Mouse (Mus musculus): ENCODE results near the gene Sfrp4. TPM values are rescaled to one million over a fixed set of nuclear protein-coding genes. Genes with fewer than 3 reads are reported as not detected.
A peak's percentile ranks its signal among the peaks of the same experiment; 100 is the strongest.

Sfrp4 gene
- polyA plus RNA-seq, 1 experiment from 2014 or later = 0.76 TPM

DNA sequence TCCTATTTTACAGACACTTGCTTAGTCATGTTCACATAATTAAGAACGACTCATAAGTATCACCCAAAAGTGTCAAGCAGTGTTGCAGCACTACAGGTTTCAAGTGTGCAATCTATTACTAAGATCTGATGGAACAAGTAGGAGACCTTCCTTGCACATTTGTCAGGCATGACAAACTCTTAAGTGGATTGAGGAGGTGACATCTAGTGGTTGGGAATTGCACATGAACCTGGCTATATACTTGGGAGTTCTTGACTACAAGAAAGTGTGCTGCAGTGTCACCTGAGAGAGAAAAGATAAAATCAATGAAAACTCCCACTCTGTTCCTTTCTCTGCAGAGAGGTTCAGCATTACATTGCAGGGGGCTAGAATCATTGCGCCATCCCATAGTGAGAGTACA, 21.3 kb downstream of the Sfrp4 start:
- Histone ChIP-seq H3K4me3 (ENCODE audit: low read depth, low read length) (no peak overlapping the region), H3K36me3 (ENCODE audit: insufficient read depth, low read length) (no peaks in the 10 kb centered on the region), H3K27me3 (replicated peaks; ENCODE audit: insufficient read depth, low read length) (no peaks in the 10 kb centered on the region), H3K4me2 (replicated peaks; ENCODE audit: low read depth, low read length) (no peak overlapping the region), H3K9ac (replicated peaks; ENCODE audit: low read depth) (no peak overlapping the region), H3K27ac (ENCODE audit: low read length) (no peak overlapping the region), H3K4me1 (ENCODE audit: insufficient read depth, low read depth, low read length) (no peaks in the 10 kb centered on the region), H3K9me3 (ENCODE audit: low read length) (no peaks in the 10 kb centered on the region)
- 63% methylated on average over 2 of the region's 2 CpGs for WGBS
- ATAC-seq (no peak), DNase-seq (ENCODE audit: low spot score) (no peak)
- TF ChIP-seq CTCF (IDR thresholded peaks at IDR 0.05) (peak; percentile 30), EP300 (IDR thresholded peaks at IDR 0.05) (no peak)

DNA sequence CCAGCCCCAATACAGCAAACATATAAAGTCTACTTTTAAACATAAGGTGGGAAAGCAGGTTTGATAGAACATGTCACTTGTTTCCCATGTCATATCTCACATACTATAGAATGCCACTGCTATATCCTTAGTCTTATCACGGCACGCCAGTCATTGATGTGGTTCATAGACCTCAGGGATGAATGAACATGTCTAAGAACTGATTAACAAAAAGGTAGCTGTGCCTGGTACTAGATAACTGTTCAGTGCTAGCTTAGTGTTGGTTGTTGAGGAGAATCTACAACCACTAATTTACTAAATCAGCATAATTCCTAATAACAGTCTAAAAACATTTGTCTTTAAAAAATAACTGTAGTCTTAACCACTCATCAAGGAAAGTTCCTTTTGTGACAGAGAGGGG, 26.9 kb downstream of the Sfrp4 start:
- TF ChIP-seq EP300 (IDR thresholded peaks at IDR 0.05) (no peak), CTCF (IDR thresholded peaks at IDR 0.05) (no peak)
- no peaks in the 10 kb centered on the region for H3K9me3 ChIP-seq (ENCODE audit: low read length)
- no peak overlapping the region for H3K4me3 ChIP-seq (ENCODE audit: low read depth, low read length)
- H3K36me3 ChIP-seq (ENCODE audit: insufficient read depth, low read length) = no peaks in the 10 kb centered on the region
- H3K4me1 ChIP-seq (ENCODE audit: insufficient read depth, low read depth, low read length) = no peaks in the 10 kb centered on the region
- no peak overlapping the region for H3K4me2 ChIP-seq (replicated peaks; ENCODE audit: low read depth, low read length)
- ATAC-seq (no peak), DNase-seq (ENCODE audit: low spot score) (no peak)
- no peaks in the 10 kb centered on the region for H3K27me3 ChIP-seq (replicated peaks; ENCODE audit: insufficient read depth, low read length)
- no peak overlapping the region for H3K9ac ChIP-seq (replicated peaks; ENCODE audit: low read depth)
- WGBS = 92% methylated on average over 2 of the region's 2 CpGs
- no peak overlapping the region for H3K27ac ChIP-seq (ENCODE audit: low read length)

DNA sequence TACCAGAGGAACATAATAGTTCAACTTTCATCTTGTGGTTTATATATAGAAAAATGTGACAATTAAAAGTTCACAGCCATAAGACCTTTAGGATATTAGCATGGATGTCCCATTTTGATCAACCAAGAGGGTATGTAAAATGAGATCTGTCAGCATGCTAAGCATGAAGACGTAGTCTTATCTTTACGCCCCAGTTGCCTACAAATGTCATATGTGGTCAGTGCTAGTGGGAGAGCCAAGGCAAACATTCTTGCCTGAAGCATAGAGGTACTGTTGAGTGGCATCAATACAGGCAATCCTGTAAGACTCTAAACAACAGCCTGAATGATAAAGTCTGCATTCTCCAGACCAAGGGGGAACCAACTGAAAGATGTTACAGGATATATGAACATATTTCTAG, 29.5 kb downstream of the Sfrp4 start:
- H3K4me1 ChIP-seq (ENCODE audit: insufficient read depth, low read depth, low read length) = no peaks in the 10 kb centered on the region
- no peak for DNase-seq (ENCODE audit: low spot score)
- H3K36me3 ChIP-seq (ENCODE audit: insufficient read depth, low read length) = no peaks in the 10 kb centered on the region
- H3K4me3 ChIP-seq (ENCODE audit: low read depth, low read length) = no peak overlapping the region
- WGBS = 73% methylated on average over 2 of the region's 2 CpGs
- ATAC-seq = no peak
- H3K9ac ChIP-seq (replicated peaks; ENCODE audit: low read depth) = no peak overlapping the region
- no peaks in the 10 kb centered on the region for H3K27me3 ChIP-seq (replicated peaks; ENCODE audit: insufficient read depth, low read length)
- TF ChIP-seq CTCF (IDR thresholded peaks at IDR 0.05) (no peak), EP300 (IDR thresholded peaks at IDR 0.05) (no peak)
- H3K9me3 ChIP-seq (ENCODE audit: low read length) = no peaks in the 10 kb centered on the region
- no peak overlapping the region for H3K27ac ChIP-seq (ENCODE audit: low read length)
- no peak overlapping the region for H3K4me2 ChIP-seq (replicated peaks; ENCODE audit: low read depth, low read length)

DNA sequence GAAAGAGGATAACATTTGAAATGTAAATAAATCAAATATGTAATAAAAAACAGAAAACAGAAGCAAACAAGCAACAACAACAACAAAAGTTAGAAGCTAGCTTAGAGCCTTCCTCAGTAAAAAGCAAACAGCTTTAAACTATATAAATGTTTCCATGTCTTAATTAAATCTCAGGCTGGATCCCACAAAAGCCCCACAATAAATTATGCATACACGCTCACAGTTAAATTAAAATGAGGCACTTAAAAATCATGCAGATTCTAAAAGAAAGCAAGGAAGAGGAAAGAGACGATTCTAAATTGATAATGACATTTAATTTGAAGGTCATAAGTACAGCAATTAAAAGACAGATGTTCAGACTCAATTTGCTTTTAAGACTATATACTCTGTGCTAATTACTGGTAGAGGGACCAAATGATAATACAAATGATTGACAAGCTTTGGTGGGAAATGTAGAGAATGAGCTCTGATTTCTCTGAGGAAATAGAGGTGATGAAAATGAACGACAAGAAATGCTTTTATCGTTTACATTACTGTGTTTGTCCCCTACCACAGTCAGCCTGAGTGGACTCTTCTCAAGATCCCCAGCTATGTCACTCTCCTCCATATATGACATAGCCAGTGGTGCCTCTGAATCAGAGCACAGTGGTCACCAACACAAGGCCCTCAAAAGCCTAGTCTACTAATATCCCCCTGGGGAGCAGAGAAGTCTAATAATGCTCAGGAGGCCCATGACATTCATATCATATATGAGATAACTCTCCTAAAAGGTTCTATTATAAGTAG, 45.6 kb downstream of the Sfrp4 start:
- no peak overlapping the region for H3K9ac ChIP-seq (replicated peaks; ENCODE audit: low read depth)

DNA sequence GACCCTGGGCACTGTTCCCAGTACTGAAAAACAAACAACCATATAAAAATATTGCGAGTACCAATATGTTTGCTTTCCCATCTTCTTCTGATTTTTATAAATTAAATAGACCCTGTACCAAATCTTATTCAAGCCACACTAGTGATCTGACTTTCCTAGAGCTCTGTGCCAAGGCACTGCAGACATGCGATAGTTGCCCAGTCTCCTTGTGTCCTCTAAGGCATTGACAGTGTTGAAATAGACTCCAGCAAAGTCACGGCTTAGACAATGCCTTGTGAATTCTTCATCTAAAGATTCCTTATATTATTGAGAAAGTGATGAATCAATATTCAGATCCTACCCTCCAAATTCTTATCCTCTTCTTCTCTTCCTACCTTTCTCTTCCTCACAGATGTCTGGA, 51.1 kb downstream of the Sfrp4 start:
- Histone ChIP-seq H3K27ac (ENCODE audit: low read length) (no peak overlapping the region), H3K36me3 (ENCODE audit: insufficient read depth, low read length) (no peaks in the 10 kb centered on the region), H3K4me2 (replicated peaks; ENCODE audit: low read depth, low read length) (no peak overlapping the region), H3K27me3 (replicated peaks; ENCODE audit: insufficient read depth, low read length) (no peaks in the 10 kb centered on the region), H3K9me3 (ENCODE audit: low read length) (no peaks in the 10 kb centered on the region), H3K4me3 (ENCODE audit: low read depth, low read length) (no peak overlapping the region), H3K4me1 (ENCODE audit: insufficient read depth, low read depth, low read length) (no peaks in the 10 kb centered on the region), H3K9ac (replicated peaks; ENCODE audit: low read depth) (no peak overlapping the region)
- ATAC-seq (no peak), DNase-seq (ENCODE audit: low spot score) (no peak)
- 75% methylated on average over 3 of the region's 3 CpGs for WGBS
- TF ChIP-seq CTCF (IDR thresholded peaks at IDR 0.05) (no peak), EP300 (IDR thresholded peaks at IDR 0.05) (no peak)

More for the DNA sequence above, 45.6 kb downstream of the Sfrp4 start:
- H3K4me1 ChIP-seq (ENCODE audit: insufficient read depth, low read depth, low read length) = no peaks in the 10 kb centered on the region
- no peaks in the 10 kb centered on the region for H3K27me3 ChIP-seq (replicated peaks; ENCODE audit: insufficient read depth, low read length)
- no peaks in the 10 kb centered on the region for H3K9me3 ChIP-seq (ENCODE audit: low read length)
- no peak overlapping the region for H3K4me3 ChIP-seq (ENCODE audit: low read depth, low read length)
- ATAC-seq (no peak), DNase-seq (ENCODE audit: low spot score) (no peak)
- TF ChIP-seq EP300 (IDR thresholded peaks at IDR 0.05) (no peak), CTCF (IDR thresholded peaks at IDR 0.05) (no peak)
- WGBS = 78% methylated on average over 4 of the region's 4 CpGs
- no peaks in the 10 kb centered on the region for H3K36me3 ChIP-seq (ENCODE audit: insufficient read depth, low read length)
- H3K4me2 ChIP-seq (replicated peaks; ENCODE audit: low read depth, low read length) = no peak overlapping the region
- H3K27ac ChIP-seq (ENCODE audit: low read length) = no peak overlapping the region

DNA sequence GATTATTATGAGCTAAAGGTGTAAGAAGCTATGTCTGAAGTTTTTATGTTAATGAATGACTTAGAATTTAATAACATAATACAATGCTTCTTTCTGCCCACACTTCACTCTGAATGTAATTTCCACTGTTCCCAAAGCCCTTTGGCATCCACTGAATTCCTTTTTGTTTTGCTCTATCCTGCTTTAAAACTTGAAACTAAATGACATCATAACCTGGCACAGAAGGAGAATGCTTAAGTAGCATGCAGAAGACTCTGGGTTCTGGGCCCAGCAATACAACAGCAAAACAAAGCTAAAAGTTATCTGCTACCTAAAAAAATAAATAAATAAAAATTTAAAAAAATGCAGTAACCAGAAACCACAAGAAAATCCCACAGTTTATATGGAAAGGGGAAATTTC, 51.7 kb downstream of the Sfrp4 start:
- H3K27ac ChIP-seq (ENCODE audit: low read length) = no peak overlapping the region
- TF ChIP-seq EP300 (IDR thresholded peaks at IDR 0.05) = no peak
- TF ChIP-seq CTCF (IDR thresholded peaks at IDR 0.05) = no peak
- no peaks in the 10 kb centered on the region for H3K27me3 ChIP-seq (replicated peaks; ENCODE audit: insufficient read depth, low read length)
- no peaks in the 10 kb centered on the region for H3K36me3 ChIP-seq (ENCODE audit: insufficient read depth, low read length)
- ATAC-seq = no peak
- no peak overlapping the region for H3K4me3 ChIP-seq (ENCODE audit: low read depth, low read length)
- H3K4me1 ChIP-seq (ENCODE audit: insufficient read depth, low read depth, low read length) = no peaks in the 10 kb centered on the region
- no peak for DNase-seq (ENCODE audit: low spot score)
- H3K9me3 ChIP-seq (ENCODE audit: low read length) = no peaks in the 10 kb centered on the region
- H3K4me2 ChIP-seq (replicated peaks; ENCODE audit: low read depth, low read length) = no peak overlapping the region
- H3K9ac ChIP-seq (replicated peaks; ENCODE audit: low read depth) = no peak overlapping the region

Other genes with a start within 250 kb of the Sfrp4 start
- 151 and 159 TPM in 2 replicates for gene Stard3nl, start 227.3 kb upstream of the Sfrp4 start, polyA plus RNA-seq (2015; fragmentation: Nextera tagmentation; extraction: Ambion mirVana)
- gene Epdr1, start 3.2 kb upstream of the Sfrp4 start, polyA plus RNA-seq (2015; fragmentation: Nextera tagmentation; extraction: Ambion mirVana) = 16.0 and 16.4 TPM in 2 replicates
- 0.11 TPM in 1 of 2 replicates, not detected in the other for gene Nme8, start 74.7 kb downstream of the Sfrp4 start, polyA plus RNA-seq (2015; fragmentation: Nextera tagmentation; extraction: Ambion mirVana)
- 1.4 and 2.6 TPM in 2 replicates for gene Gpr141, start 201.2 kb downstream of the Sfrp4 start, polyA plus RNA-seq (2015; fragmentation: Nextera tagmentation; extraction: Ambion mirVana)